Mouse (Mus musculus) heart, postnatal 25 days (tissue): ENCODE results near the gene Kank3. TPM values are rescaled to one million over a fixed set of nuclear protein-coding genes. Genes with fewer than 3 reads are reported as not detected.
"Not testable (repeated sequence)": the region's sequence is repeated elsewhere in the genome, so short reads cannot be mapped to it uniquely, and the experiment has no call there.

Experiments
- DNase-seq: peaks from one replicate; pipeline ENCODE4 v3.0.0; 2022; ENCODE audit warnings: low spot score
- intact Hi-C: fragments of 180-260 bp; cut with DNase I; formaldehyde crosslinking; loops from one replicate; pipeline ENCODE4 v1.15.1; 2025
- total RNA-seq, 2 experiments: library from RNA; stranded (reverse); gene quantifications; 2 replicates each; pipeline ENCODE4 v1.2.3; 2021

The Kank3 gene
- total RNA-seq, 2 experiments from 2014 or later, result 55.0 to 69.3 TPM

DNA sequence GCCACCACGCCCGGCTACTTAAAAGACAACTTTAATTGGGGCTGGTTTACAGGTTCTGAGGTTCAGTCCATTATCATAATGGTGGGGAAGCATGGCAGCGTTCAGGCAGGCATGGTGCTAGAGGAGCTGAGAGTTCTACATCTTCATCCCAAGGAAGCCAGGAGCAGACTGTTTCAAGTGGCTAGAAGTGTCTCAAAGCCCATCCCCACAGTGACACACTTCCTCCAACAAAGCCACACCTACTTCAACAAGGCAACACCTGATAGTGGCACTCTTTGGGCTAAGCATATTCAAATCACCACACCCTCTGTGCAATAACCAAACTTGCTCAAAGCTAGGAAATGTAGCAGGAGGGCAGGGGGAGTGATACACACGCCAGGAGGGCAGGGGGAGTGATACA, 6.1 kb upstream of the Kank3 start:
- intact Hi-C loops, result loop anchor here (5.0 to 10.0 kb wide), 2 partner anchors 249 to 367 kb away; partner anchors contain the start of gene Myo1f
- DNase-seq, result no peak

DNA sequence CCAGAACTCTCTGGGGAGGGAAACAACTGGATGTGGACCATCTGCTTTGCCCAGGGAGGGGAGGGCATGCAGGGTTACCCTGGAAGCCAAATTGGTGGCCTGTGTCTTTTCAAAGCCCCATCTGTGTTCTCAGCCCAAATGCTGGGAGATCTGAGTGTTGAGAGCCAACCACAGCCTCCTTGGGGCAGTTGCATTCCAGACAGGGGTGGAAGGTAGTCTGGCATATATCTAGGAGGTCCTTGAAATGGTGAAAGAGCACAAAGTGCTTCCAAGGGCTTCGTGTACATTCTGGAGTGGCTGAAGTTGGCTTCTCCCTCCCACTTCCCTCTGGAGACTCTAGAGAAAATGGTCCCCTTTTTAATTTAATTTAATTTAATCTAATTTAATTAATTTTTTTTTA, 5.6 kb upstream of the Kank3 start:
- DNase-seq, result no peak
- intact Hi-C loops, result loop anchor here (5.0 to 10.0 kb wide), 2 partner anchors 250 to 367 kb away; partner anchors contain the start of gene Myo1f

DNA sequence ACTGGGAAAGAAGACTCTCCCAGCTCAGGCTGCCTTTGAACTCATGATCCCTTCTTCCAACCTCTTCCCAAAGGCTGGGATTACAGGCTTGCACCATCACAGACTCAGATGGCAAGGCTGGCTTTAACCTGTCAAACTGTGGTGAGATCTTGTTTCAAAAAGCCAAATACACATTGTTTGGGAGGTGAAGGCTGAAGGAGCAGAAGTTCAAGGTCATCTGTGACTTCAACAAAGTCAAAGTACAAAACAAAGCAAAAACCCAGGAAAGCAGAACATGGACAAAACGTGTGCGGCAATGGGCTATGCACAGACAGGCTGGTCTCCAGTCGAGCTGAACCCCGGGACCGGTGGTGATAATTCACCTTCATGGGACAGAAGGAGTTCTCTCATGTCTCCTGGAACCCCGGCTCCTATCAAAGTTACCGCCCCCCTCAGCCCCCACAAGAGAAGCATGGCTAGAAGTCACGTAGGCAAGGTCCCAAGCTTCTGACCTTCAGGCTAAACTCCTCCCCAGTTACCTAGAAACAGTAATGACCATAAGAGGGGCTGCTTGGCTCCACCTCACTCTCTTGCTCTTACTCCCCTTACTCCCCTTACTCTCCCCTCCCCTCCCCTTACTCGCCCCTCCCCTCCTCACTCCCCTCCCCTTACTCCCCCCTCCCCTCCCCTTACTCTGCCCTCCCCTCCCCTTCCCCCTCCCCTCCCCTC, 3.0 kb upstream of the Kank3 start:
- no peak for DNase-seq
- intact Hi-C loops, result loop anchor here (10.0 kb wide), 1 partner anchor 253 kb away; the partner anchor contains the start of gene Myo1f

DNA sequence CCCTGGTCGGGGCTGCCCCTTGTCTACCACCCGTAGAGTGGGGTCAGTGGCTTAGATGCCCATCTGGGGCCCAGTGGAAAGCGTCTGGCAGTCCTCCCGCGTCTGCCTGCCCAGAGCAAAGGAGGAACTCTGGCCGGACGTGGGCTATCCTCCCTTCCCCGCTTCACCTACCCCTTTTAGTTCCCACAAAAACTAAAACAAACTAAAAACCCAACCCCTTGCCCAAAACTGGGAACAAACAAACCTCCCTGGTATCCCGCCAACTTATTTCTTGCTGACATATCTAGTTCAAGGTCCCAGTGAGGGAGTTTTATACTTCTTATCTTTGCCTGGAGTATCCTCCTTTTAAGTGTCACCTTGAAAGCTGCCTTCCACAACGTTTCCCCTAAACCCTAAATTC, 2.1 kb upstream of the Kank3 start:
- no peak for DNase-seq
- intact Hi-C loops, result loop anchor here (10.0 kb wide), 1 partner anchor 253 kb away; the partner anchor contains the start of gene Myo1f

DNA sequence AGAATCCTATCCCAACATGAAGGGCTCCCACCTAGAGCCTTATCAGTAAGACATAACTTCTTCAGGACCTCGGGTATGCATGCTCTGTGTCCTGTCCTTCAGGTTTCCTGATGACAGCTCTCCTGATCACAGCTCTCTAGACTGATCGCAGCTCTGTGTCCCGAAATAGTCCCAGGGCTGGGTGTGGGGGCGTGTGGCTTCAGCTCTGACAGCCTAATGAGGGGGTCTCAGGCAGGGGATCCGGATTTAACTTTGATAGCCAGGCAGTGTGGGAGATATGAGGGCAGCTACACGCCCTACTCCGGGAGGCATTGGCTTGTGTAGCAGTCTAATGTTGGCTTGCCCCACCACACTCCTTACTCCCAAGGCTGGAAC, 810 bp downstream of the Kank3 start:
- intact Hi-C loops, result no loop called here

DNA sequence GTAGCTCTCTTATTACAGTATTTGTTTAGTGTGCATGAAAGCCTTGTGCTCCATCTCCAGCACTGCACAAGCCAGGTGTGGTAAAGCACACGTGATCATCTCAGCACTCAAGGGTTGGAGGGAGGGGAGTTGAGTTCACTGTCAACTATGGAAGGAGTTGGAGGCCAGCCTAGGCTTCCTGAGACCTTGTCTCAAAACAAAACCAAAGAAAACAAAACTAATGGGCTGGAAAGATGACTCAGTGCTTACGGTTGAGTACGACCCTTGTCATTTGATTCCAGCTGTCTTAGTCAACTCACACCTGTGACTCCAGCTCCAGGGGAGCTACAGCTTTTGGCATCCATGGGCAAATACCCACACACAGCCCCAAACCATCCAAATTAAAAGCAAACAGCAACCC, 2.2 kb downstream of the Kank3 start:
- no peak for DNase-seq
- intact Hi-C loops, result no loop called here

More for the DNA sequence above, 810 bp downstream of the Kank3 start:
- DNase-seq, result no peak

DNA sequence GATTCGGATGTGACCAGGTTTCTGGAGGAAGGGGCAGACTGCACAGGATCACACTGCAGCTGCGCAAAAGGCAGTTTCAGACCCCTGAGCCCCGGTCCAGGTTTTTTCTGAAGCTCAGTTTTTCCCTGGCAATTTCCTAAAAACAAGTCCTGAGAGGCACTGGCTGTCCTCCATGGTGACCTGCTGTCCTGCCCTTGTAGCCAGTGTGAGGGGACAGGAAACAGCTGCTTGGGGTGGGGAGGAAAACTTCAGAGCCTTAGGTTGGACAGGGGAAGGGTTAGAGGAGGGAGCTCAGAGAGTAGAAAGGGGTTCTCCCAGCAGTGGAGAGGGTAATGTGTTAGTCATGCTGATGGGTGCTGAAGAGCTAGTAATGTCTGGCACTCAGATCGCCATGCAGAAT, 2.7 kb downstream of the Kank3 start:
- DNase-seq, result peak; percentile 66
- intact Hi-C loops, result no loop called here

DNA sequence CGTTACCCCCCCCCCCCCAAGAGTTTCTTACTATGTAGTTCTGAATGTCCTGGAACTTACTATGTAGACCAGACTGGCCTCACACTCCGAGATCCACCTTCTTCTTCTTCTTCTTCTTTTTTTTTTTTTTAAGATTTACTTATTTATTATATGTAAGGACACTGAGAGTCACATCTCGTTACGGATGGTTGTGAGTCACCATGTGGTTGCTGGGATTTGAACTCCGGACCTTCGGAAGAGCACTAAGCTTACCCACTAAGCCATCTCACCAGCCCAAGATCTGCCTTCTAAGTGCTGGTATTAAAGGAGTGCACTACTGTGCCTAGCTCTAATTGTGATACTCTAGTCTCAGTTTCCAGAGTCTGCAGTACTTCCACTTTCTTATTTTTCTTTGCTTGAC, 5.1 kb downstream of the Kank3 start:
- intact Hi-C loops, result no loop called here

DNA sequence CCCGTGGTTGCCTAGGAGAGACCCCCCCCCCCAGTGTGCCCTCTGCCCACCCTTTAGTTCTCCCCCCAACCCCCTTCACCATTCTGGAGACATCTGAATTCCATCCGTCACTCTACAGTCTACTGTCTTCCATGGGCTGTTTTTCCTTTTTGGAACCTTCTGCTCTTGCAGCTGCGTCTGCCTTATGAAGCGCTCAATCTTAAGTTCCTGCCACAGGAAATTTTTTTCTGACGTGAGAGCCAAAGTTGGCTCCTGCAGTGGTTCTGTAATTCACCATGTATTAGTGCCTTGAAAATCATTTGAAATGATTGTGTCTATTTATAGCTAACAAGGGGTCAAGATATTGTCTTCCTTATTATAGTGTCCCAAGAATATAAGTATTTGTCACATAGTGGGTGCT, 6.3 kb downstream of the Kank3 start:
- no peak for DNase-seq
- intact Hi-C loops, result no loop called here

More for the DNA sequence above, 5.1 kb downstream of the Kank3 start:
- no peak for DNase-seq

DNA sequence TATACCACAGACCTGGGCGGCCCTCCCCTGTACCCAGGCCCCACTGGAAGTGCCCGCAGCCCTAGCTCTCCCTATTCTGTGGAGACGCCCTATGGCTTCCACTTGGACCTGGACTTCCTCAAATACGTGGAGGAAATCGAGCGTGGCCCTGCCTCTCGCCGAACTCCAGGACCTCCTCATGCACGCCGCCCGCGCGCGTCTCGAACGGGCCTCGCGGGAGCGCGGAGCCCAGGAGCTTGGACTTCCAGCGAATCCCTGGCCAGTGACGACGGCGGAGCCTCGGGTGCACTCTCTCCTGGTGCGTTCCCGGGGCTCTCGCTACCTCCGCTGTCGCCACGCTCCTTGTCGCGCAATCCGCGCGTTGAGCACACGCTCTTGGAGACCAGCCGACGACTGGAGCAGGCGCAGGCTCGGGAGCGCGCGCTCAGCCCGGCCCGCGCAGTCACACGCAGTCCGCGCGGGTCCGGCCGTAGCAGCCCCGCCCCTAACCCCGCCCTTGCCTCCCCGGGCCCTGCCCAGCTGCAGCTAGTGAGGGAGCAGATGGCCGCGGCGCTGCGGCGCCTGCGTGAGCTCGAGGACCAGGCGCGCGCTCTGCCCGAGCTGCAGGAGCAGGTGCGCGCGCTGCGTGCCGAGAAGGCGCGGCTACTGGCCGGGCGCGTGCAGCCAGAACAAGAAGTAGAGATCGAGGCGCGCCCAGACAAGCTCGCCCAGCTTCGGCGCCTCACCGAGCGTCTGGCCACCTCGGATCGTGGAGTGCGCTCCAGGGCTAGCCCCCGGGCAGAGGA, 7.1 kb downstream of the Kank3 start:
- peak; percentile 83 for DNase-seq
- intact Hi-C loops, result no loop called here

DNA sequence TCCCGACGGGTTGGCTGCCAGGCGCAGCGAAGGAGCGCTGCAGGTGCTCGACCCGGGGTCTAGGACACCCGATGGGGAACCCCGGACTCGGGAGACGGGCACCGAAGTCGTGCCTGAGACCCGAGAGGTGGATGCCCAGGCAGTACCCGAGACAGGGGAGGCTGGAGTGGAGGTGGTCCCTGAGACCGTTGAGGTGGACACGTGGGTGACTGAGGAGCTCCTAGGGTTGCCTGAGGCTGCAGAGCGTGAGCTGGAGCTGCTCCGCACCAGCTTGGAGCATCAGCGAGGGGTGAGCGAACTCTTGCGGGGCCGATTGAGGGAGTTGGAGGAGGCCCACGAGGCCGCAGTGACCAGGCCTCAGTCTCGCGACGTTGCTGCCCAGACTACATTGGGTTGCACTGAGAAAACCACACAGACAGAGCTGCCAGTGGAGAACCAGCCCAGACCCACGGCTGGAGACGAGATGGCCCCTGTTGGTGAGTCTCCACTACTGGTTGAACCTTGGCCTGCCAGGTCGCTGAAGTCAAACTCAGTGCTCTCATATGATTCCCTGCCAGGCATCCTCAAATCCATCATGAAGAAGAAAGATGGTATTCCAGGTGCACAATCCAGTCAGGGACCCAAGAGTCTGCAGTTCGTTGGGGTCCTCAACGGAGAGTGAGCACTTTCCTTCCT, 7.8 kb downstream of the Kank3 start:
- intact Hi-C loops, result no loop called here
- no peak for DNase-seq

DNA sequence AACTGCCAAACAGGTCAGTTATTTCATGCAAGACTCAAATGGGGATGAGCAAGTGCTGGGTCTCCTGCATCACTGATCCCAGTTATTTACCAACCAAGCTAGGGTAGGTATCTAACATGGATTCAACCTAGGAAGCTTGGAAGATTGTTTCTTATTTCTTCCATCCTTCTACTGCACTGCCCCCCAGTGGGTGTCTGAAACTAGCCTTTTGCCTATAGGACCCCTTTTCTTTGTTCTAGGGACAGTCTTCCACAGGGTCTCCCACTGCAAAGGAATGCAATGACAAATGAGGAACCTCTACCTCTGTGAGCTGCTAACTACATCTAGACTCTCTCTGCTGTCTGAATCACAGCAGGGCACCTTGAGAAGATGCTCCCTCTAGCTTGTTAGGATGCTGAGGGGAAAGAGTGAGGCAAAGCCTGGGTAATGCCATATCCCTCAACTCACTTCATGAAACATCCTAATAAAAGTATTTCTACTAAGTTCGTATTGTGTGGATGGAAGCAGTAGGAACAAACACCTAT, 12.2 kb downstream of the Kank3 start:
- intact Hi-C loops, result no loop called here
- no peak for DNase-seq

DNA sequence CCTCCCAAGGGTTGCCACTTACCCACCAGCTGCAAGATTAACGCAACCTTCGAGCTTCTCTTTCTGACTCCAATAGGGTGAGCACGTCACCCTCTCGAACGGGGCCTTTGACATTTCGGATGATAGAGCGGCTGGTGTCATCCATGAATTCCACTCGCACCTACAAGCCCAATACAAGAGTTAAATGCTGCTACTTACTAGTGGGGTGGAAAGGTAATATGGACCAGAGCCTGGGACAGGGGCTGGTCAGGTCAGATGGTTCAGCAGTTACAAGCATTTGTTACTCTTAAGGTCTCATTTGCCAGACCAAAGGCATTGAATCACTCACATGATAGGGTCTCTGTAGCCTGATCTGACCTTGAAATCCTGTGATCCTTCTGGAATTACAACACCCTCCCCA, 12.9 kb downstream of the Kank3 start:
- DNase-seq, intact Hi-C loops: not testable (repeated sequence)

DNA sequence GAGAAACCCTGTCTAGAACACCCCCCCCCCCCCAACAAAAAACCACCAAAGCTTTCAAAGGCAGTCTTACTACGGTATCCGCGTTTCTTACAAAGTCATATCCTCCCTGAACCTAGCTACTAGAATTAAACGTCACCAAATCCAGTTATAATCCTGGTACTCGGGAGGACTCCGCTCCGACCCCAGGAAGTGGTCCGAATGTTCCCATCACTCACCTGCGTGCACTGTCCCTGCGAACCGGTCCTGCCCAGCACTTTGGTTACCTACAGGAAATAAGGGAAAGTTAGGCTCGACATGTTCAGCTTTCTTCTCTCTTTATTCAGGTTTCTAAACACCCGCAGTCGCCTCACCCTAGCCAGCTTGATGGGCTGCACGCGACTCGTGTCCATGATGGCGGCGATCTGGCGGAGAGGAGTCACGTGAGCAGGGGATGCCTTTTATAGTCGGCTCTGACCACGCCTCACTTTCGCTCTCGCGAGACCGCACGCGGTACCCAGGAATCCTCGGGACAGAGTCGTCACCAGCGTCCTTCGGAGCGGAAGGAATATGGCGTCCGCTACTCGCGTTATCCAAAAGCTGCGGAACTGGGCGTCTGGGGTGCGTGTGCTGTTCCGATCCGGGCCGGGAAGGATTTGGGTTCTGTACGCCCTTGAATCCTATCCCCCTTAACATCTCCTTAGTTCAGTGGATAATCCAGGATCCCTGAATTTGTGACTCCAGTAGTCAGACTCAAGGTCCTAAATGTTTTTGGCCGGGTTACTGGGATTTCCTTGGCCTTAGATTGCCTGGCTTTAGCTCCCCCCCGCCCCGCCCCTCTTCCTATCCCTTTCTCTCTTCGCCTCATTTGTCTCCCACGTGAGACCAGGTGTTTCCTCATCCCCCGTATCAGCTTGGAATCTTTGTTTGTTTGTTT, 14.0 kb downstream of the Kank3 start, which contains the start of the genes Rps28 and Ndufa7:
Rps28 (minus strand) TSS at position 479 of the 913 bp plus-strand sequence.
Ndufa7 (plus strand) TSS at position 489 of the 913 bp plus-strand sequence.
- intact Hi-C loops, result no loop called here
- DNase-seq, result peak; percentile 96

DNA sequence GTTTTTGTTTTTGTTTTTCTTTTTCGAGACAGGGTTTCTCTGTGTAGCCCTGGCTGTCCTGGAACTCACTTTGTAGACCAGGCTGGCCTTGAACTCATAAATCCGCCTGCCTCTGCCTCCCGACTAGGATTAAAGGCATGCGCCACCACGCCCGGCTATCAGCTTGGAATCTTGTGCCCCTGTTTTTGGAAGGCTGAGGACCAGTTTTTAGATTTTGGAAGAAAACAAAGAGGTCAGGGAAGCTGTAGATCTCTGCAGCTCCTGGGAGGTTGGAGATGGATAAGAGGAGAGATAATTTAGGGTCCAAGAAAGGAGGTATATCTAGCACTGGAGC, 14.6 kb downstream of the Kank3 start:
- intact Hi-C loops, DNase-seq: not testable (repeated sequence)

DNA sequence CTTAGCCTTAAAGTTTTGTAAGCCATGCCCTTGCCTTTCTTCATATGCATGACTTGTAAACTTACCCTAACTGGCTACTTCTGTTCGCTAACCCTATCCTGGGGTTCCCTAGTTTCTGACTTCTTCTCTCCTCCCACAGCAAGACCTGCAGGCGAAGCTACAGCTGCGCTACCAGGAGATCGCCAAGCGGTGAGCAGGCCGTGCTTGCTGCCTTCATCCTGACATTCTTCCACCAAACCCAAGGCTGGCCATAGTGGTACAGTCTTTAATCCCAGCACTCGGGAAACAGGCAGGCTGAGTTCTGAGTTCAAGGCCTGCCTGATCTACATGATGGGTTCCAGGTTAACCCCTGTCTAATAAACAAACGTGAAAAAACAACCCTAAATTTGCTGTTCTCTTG, 15.1 kb downstream of the Kank3 start:
- intact Hi-C loops, result no loop called here
- no peak for DNase-seq

DNA sequence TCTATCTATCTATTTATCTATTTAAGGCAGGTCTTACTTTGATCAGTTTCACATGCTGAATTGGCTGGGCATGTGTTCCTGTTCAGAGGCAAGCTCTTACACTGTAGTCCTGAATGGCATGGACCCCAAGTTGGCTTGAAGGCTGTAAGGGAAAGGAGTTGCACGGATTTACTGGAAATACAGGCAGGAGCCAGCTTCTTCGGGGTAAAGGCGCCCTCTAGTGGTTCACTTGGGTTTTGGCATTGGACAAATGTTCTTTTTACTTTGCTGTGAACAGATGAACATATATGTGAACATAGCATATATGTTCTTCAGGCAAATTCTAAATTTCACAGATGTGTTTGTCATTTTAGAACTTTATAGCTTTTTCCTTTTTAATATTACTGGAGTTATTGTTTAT, 16.5 kb downstream of the Kank3 start:
- intact Hi-C loops, result no loop called here
- no peak for DNase-seq

DNA sequence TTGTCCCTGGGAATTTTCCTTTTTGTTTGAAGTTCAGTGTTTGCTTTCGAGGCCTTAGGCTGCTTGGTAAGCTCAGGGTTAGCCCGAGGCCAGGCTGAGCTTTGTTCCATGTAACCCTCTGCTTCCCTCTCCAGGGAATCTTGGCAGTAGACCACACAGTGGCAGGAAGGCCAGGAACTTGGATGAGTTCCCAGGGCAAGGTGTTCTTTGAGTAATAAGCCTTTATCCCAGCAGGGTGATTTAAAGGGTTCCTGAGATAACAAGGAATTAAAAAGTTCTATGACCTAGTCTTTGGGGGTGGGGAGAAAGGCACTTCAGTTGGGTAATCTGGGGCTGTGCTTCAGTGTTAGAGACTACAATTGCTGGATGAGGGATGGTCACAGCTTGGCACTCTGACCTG, 18.6 kb downstream of the Kank3 start:
- intact Hi-C loops, result no loop called here
- peak; percentile 61 for DNase-seq

DNA sequence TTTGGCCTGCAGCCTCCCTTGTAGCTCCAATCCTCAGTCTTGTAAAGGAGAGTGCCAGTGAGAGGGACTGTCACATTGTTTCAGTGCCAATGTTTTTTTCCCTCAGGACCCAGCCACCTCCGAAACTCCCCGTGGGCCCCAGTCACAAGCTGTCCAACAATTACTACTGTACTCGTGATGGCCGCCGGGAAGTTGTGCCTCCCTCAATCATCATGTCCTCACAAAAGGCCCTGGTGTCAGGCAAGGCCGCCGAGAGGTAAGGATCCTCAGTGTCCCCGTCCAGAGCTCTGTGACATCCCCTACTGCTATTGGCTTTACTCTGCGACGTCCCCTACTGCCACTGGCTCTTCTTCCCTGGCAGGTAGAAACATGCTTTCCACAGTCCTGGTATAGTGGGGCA, 19.2 kb downstream of the Kank3 start:
- intact Hi-C loops, result no loop called here
- no peak for DNase-seq
